Mouse (Mus musculus) cerebellum, adult 2 months (tissue): ENCODE data around the gene Ugt1a7c. TPM values are rescaled to one million over a fixed set of nuclear protein-coding genes. Genes with fewer than 3 reads are reported as not detected.

Source experiments
- DNase-seq, 2 experiments: peaks; one replicate each; pipeline ENCODE4 v3.0.0; 2021
- H3K27ac ChIP-seq: fragments of 200-500 bp; 2 replicates; pipeline ENCODE4 v1.5.1; 2012; ENCODE audit warnings: low read length, control low read depth, inconsistent platforms; ENCODE audit not compliant: insufficient read depth
- H3K27me3 ChIP-seq: fragments of 200-500 bp; 2 replicates; pipeline ENCODE4 v1.6.1; 2012; ENCODE audit warnings: inconsistent platforms, mild to moderate bottlenecking, low read length, moderate library complexity; ENCODE audit not compliant: control insufficient read depth, insufficient read depth
- H3K4me1 ChIP-seq: fragments of 200-500 bp; 2 replicates; pipeline ENCODE4 v1.6.1; 2011; ENCODE audit warnings: low read length; ENCODE audit not compliant: control insufficient read depth, insufficient read depth
- H3K4me3 ChIP-seq: fragments of 200-500 bp; replicated peaks from 2 replicates; pipeline ENCODE3; 2011; ENCODE audit warnings: mild to moderate bottlenecking, low read depth, low read length, control low read depth; ENCODE audit not compliant: insufficient read depth
- CTCF ChIP-seq: fragments of 200-500 bp; IDR thresholded peaks from 2 replicates; pipeline ENCODE4 v1.5.1; 2011; ENCODE audit warnings: low read depth, mild to moderate bottlenecking, control low read depth, low read length, moderate library complexity, borderline replicate concordance; ENCODE audit not compliant: insufficient read depth
- POLR2A ChIP-seq: fragments of 200-500 bp; IDR thresholded peaks from 2 replicates; pipeline ENCODE4 v1.6.1; 2011; ENCODE audit warnings: low read length, control low read depth, borderline replicate concordance; ENCODE audit not compliant: insufficient read depth
- WGBS: fragments of 180-500 bp; shearing (Covaris S2); methylation state at CpG from one replicate; pipeline ENCODE4 v1.1.7; 2018; 5-methylcytosine and 5-hydroxymethylcytosine counted together
- polyA plus RNA-seq: library from polyadenylated mRNA; depleted of rRNA; stranded (reverse); fragments of >200 nt; gene quantifications from 2 replicates; pipeline ENCODE4 v1.2.3, GENCODE M21; 2012

Ugt1a7c gene
- polyA plus RNA-seq, 1 experiment: 0.46 TPM

DNA sequence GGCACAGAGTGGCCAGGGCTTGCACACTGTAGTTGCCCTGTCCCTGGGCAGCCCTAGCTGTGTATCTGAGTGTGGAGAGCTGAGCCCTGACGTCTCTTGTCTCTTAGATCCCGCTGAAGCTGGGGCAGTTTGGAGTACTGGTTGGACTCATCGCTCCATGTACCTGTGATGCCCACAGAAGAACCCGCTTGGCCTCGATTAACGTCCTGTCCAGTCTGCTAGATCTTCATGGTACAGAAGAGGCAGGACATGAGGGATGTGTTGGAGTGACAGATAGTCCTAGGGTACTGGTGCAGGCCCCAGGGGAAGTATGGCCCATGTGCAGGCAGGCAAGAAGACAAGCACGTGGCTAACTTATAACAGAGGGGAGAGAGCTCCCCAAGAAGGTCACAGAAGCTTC is 154.7 kb downstream of the Ugt1a7c start:
- no peaks in the 10 kb centered on the region for H3K27me3 ChIP-seq
- H3K27ac ChIP-seq: no peak overlapping the region
- WGBS: 74% methylated on average over 7 of the region's 7 CpGs
- no peaks in the 10 kb centered on the region for H3K4me1 ChIP-seq
- H3K4me3 ChIP-seq: no peak overlapping the region
- DNase-seq: no peak
- TF ChIP-seq POLR2A: no peak
- no peak for TF ChIP-seq CTCF

DNA sequence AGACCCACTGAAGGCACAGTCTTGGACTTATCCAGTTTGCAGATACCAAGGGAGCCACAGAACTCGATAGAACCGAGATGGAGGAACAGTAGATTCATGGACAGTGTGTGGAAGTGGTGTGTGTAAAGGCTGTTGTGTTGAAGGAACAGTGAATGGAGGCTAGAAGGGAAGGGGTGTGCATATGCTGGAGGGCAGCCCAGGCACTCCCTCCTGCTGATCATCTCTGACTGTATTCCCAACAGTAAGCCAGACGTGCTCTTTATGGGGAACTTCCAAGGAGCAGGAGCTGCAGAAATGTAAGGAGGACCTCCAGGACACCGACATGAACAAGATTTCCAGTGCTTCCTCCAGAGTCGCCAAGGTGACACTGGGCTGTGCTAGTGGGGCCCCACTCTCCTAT is 155.2 kb downstream of the Ugt1a7c start:
- H3K4me1 ChIP-seq: peaks cover 3% of the 10 kb centered on the region; the same call in 1 of the 2 replicates
- 74% methylated on average over 5 of the region's 5 CpGs for WGBS
- TF ChIP-seq POLR2A: no peak
- no peak for TF ChIP-seq CTCF
- no peaks in the 10 kb centered on the region for H3K27me3 ChIP-seq
- H3K27ac ChIP-seq: no peak overlapping the region
- no peak for DNase-seq
- H3K4me3 ChIP-seq: no peak overlapping the region

DNA sequence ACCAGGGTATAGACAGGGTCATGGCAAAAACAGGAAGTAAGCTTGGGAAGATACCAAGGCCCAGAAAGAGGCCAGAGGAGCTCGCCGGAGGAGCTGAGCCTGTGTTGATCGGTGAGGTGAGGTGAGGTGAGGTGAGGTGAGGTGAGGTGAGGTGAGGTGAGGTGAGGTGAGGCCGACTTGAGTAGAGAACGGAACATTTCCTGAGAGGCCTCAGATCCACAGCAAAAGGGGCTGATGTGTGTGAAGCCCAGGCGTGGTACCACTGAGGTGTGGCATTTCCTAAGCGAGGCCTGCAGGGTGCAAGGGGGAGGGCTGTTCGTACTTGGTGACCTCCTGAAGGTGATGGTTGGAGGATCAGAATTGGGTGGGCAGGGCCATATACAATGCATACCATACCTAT is 158.2 kb downstream of the Ugt1a7c start:
- TF ChIP-seq POLR2A (no peak), CTCF (no peak)
- Histone ChIP-seq H3K27ac (no peak overlapping the region), H3K4me1 (peaks cover 19% of the 10 kb centered on the region), H3K27me3 (no peaks in the 10 kb centered on the region), H3K4me3 (no peak overlapping the region)
- DNase-seq: no peak
- WGBS: 75% methylated on average over 8 of the region's 8 CpGs

DNA sequence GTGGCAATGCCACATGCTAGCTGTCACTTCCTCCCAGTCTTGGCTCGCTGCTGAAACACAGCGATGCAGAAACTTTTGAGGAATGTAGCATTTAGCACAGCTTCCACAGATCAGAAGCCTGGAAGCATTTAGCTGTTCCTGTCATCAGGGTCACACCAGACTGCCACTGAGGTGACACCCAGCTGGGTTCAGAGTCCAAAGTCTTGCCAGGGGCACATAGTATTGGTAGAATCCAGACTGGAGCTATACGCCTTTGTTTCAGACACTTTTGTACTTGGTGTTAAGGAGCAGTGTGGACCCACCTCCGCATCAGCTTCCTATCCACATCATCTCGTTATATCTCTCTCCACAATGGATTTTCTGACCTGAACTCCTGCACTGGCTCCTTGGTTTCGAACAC is 158.7 kb downstream of the Ugt1a7c start:
- Histone ChIP-seq H3K4me1 (peaks cover 21% of the 10 kb centered on the region), H3K27ac (no peak overlapping the region), H3K4me3 (no peak overlapping the region), H3K27me3 (no peaks in the 10 kb centered on the region)
- no peak for DNase-seq
- TF ChIP-seq POLR2A (no peak), CTCF (no peak)
- 73% methylated on average over 6 of the region's 6 CpGs for WGBS

DNA sequence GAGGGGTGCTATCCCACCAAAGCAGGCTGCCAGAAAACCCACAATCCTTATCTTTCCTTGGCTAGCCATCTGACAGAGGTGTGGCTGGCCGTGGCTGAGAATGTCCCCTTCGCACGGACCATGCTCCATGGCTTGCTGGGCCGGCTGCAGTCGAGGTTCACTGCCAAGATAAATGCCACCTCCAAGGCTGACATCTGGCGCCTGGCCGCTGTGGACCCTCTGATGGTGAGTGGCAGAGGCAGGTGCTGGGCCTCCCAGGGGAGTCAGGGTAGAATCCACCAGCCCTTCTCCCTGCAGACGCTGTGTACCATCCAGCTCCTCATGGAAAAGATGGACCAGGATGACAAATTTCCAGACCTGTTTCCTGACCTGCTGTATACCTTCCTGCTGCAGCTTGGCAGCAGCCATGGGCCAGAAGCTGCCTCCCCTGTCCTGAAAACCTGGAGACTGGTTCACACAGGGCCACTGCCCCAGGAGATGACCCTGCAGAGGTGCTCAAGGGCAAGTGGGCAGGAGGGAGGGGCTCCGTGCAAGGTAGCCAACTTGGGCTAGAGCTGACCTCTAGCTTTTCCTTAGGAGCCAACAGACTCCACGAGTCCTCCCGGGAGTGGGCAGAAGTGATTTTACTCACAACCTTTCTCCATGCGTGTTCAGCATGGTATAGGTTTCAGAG is 160.1 kb downstream of the Ugt1a7c start:
- WGBS: 47% methylated on average over 12 of the region's 12 CpGs
- no peak for DNase-seq
- Histone ChIP-seq H3K27me3 (no peaks in the 10 kb centered on the region), H3K27ac (no peak overlapping the region), H3K4me3 (no peak overlapping the region), H3K4me1 (peaks cover 30% of the 10 kb centered on the region)
- TF ChIP-seq POLR2A: no peak
- no peak for TF ChIP-seq CTCF

DNA sequence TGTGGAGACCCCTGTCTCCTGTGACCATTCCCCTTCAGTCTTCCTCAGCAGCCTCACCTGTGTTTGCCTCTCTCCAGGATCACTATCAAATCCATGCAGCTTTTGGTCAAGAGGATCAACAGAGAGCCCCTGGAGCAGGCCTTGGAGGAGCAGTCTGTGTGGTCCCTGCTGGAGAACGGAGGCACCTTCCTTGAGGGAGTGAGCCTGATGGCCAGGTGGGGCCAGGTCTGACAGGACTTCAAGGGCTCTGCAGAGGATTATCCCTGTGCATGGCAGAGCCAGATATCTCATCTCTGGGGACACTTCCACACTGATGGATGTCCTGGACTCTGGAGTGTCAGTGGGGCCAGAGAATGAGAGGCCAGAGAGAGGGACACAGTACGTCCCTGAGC is 160.6 kb downstream of the Ugt1a7c start:
- WGBS: 49% methylated on average over 2 of the region's 2 CpGs
- no peak for DNase-seq
- H3K4me3 ChIP-seq: no peak overlapping the region
- H3K27ac ChIP-seq: no peak overlapping the region
- TF ChIP-seq POLR2A (no peak), CTCF (no peak)
- H3K27me3 ChIP-seq: no peaks in the 10 kb centered on the region
- peaks cover 30% of the 10 kb centered on the region for H3K4me1 ChIP-seq

DNA sequence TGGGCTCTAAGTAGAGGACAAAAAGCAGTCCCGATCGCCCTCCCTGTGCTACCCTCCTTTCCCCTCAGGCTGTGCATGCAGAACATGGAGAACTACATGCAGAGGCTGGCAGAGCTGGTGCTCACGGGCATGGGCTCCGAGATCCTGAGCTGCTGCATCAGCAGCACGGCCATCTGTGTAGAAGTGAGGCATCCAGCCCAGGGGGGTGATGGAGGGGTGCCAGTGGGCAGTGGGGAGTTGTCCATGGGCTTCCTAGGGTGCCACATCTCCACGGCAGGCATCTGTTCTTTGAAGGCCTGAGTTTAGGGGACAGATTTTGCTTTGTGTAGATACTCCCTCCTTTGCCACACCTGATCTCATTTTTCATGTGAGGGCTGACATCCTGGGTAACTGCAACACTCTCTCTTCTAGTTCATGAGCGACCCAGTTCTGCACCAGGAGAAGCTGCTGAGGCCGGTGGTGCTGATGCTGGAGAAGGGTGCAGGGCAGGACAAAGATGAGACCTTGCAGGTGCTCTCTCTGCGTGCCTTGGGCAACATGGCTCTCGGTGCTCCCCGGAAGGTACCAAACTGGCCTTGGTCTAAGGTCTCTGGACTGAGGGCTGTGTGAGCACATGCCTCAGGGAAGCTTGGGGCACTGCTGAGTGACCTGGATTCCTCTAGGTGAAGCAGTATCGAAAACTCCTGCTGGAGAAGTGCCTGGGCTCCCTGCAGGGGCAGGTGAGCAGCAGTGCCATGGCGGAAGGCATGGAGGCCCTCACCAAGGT is 161.3 kb downstream of the Ugt1a7c start:
- no peak overlapping the region for H3K4me3 ChIP-seq
- TF ChIP-seq POLR2A (no peak), CTCF (no peak)
- H3K4me1 ChIP-seq: peaks cover 30% of the 10 kb centered on the region
- no peak for DNase-seq
- WGBS: 62% methylated on average over 13 of the region's 13 CpGs
- H3K27me3 ChIP-seq: no peaks in the 10 kb centered on the region
- H3K27ac ChIP-seq: no peak overlapping the region
